Mouse (Mus musculus): Measurements from ENCODE around the gene Sec14l5.
"Not testable (repeated sequence)": the region's sequence is repeated elsewhere in the genome, so short reads cannot be mapped to it uniquely, and the experiment has no call there.

Sec14l5 gene

DNA sequence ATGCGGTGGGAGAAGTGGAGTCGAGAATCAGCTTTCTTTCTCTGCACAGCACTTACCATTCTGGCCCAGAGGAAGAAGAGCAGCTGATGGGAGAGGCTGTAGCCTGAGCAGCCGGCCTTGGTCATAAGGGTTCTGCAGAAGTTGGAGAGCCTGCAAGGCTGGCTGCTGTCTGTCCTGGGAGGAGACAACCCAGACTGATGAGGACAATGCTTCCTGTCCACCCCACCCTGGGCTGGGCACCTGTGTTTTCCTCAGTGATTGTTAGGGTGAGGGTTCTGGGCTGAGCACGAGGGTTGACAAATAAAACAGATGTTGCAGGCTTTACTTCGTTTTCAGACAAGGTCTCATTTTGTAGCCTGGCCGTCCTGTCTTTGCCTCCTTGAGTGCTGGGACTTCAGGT, 69.8 kb downstream of the Sec14l5 start:
- no peak for DNase-seq (ENCODE audit: low spot score)

DNA sequence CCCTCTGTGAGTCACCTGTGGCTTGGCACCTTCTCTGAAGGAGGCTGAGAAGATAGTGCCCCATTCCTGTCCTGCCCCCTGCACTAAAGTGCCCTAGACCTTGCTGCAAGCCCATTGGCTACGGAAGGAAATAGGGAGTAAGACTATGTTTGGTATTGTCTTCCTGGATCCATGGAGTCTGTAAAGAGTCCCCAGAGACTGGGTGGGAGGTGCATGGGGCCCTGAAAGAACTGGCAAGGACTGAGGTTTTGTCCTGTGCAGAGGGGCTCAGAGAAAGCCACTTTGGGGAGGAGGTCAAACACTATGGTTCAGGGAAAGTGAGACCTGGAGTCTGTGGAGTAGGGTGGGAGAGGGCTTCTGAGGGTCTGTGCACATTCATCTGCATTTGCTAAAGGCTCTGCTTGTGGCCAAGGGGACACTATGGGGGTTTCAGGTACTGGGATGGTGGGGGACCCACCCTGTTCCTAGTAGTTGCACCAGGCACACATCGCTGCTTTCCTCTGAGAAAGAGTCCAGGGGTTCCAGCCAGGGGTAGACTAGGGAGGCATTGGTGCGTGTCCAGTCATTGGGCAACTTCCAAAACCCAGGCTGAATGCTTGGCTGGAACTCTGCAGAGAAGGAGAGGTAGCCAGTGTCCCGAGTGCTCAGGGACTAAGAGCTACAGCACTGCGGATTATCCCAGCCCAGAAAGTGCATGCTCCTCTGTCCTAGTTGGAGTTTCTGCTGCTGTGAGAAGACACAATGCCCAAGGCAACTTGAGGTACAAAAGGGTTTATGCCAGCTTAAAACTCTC, 70.6 kb downstream of the Sec14l5 start:
- no peak for DNase-seq (ENCODE audit: low spot score)

DNA sequence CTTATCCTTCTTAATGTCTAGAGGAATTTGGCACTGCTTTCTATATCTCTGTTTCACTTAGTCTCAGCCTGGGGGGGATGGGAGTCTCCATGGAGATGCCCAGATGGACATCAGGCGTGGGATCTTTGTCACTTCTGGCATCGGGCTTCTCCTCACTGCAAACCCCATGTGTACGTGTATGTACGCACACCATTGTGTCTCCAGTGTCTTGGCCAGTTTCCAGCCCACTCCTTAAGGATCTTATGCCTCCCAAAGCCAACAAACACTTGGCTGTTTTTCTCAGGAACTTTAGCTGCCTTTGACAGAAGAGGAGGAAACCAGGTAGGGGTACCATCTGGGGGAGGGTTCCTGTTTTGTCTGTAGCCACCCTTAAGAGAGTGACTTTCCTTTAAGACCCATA, 74.5 kb downstream of the Sec14l5 start:
- no peak for DNase-seq (ENCODE audit: low spot score)

DNA sequence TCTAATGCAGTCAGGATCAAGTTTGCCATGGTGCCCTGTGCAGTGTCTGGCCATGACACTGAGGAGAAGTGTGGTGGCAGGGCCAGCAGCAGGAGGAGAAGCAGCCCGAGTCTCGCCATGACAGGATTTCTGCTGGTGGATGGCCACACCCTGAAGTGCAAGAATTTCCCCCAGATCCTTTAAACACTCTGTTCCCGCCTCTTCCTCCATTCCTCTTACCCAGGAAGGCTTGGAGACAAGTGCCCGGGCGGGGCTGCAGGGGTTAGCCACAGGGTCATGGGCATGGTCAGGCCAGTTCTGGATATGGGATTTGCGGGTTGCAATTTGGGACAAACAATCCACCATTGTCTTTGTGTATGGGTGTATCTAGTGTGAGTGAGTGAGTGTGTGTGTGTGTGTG, 75.2 kb downstream of the Sec14l5 start, which contains the start of gene AU021092:
Gene AU021092, minus strand, starts transcription at position 160 of the 400 bp plus-strand sequence.
- DNase-seq (ENCODE audit: low spot score): no peak

DNA sequence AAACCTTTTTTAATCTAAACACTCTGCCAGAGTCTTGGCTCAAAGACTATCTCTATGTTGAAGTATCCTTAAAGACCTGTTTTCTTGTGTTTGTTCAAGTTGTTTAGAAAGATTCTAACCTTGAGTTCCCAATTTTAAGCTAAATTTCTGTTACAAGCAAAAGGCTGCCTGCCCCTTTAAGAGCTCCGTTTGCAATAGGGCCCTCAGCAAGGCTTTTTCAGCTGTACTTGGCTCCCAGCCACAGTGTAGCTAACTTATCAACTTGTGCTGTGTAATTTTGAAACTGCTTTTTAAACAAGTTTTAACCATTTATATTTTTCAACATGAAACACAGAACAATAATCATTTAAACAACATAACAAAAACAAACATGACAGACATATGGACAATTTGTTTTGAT, 79.6 kb downstream of the Sec14l5 start:
- not testable (repeated sequence) for DNase-seq (ENCODE audit: low spot score)

DNA sequence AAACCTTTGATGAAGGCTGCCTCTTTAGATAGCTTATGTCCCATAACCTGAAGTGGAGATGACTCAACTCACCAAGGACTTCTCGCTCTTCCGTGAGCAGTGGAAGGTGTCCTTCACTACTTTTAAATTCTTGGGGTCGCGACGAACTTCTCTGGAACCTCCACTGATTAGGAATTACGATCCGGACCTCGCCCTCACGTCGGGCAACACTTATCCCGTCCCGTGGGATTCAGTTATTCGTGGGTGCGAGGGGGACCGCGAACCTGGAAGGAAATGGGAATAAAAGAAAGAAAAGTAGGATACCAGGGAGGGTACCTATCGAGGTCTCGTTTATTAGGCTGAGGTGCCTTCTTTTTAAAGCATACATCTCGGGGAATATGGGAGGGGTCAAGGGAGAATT, 80.6 kb downstream of the Sec14l5 start:
- not testable (repeated sequence) for DNase-seq (ENCODE audit: low spot score)

- DNase-seq (ENCODE audit: low spot score): not testable (repeated sequence)
Observed at GRCm38 (mm10) chr16:5228103-5228502, 81.2 kb downstream of the Sec14l5 start.

- DNase-seq (ENCODE audit: low spot score): no peak
Observed at GRCm38 (mm10) chr16:5232982-5233381, 86.1 kb downstream of the Sec14l5 start.

- peak; percentile 97 for DNase-seq (ENCODE audit: low spot score)
Observed at GRCm38 (mm10) chr16:5233418-5234313, 86.8 kb downstream of the Sec14l5 start, which contains the start of gene Alg1. Gene Alg1, plus strand, starts transcription at chr16:5233621.

All from embryo, embryonic 10 days (tissue).